Mouse (Mus musculus) intestine, postnatal 0 days (tissue): ENCODE measurements around the gene Ssr2. TPM values are rescaled to one million over a fixed set of nuclear protein-coding genes. Genes with fewer than 3 reads are reported as not detected.
A peak's percentile ranks its signal among the peaks of the same experiment; 100 is the strongest.

ENCODE experiments used
- ATAC-seq: fragments of 200-750 bp; cut with Nextera tagmentation; 2 replicates; pipeline ENCODE4 v1.8.0; 2017; ENCODE audit warnings: mild to moderate bottlenecking, moderate TSS enrichment, moderate library complexity
- H3K27ac ChIP-seq: fragments of 300-500 bp; sonication (generic); 2 replicates; pipeline ENCODE4 v1.5.1; 2014; ENCODE audit warnings: mild to moderate bottlenecking, low read depth, low read length, moderate library complexity
- H3K27me3 ChIP-seq: fragments of 300-500 bp; sonication (generic); replicated peaks from 2 replicates; pipeline ENCODE4 v1.6.1; 2014; ENCODE audit warnings: low read length, mixed read lengths; ENCODE audit not compliant: control insufficient read depth, insufficient read depth
- H3K36me3 ChIP-seq: fragments of 300-500 bp; sonication (generic); 2 replicates; pipeline ENCODE4 v1.6.1; 2014; ENCODE audit warnings: mild to moderate bottlenecking, moderate library complexity; ENCODE audit not compliant: control insufficient read depth, insufficient read depth
- H3K4me1 ChIP-seq: fragments of 300-500 bp; sonication (generic); replicated peaks from 2 replicates; pipeline ENCODE4 v1.6.1; 2014; ENCODE audit warnings: antibody characterized with exemption, low read length, mixed read lengths; ENCODE audit not compliant: control insufficient read depth, insufficient read depth
- H3K4me2 ChIP-seq: fragments of 300-500 bp; sonication (generic); replicated peaks from 2 replicates; pipeline ENCODE4 v1.6.1; 2014; ENCODE audit warnings: low read depth, mild to moderate bottlenecking, moderate library complexity
- H3K4me3 ChIP-seq: fragments of 300-500 bp; sonication (generic); 2 replicates; pipeline ENCODE4 v1.5.1; 2014; ENCODE audit warnings: low read depth, low read length
- H3K9ac ChIP-seq: fragments of 300-500 bp; sonication (generic); 2 replicates; pipeline ENCODE4 v1.6.1; 2014; ENCODE audit warnings: mild to moderate bottlenecking, low read depth, low read length
- H3K9me3 ChIP-seq: fragments of 300-500 bp; sonication (generic); 2 replicates; pipeline ENCODE4 v1.6.1; 2016; ENCODE audit warnings: mixed run types; ENCODE audit not compliant: control insufficient read depth
- CTCF ChIP-seq: sonication (generic); IDR thresholded peaks from 2 replicates; pipeline ENCODE4 v1.5.1; 2016; ENCODE audit warnings: low read depth, mild to moderate bottlenecking, control low read depth, antibody characterized with exemption, moderate library complexity
- WGBS: fragments of 180-500 bp; shearing (Covaris S2); extraction: QIAGEN DNeasy Blood & Tissue Kit; methylation state at CpG from one replicate; pipeline ENCODE4 v1.1.7; 2014; 5-methylcytosine and 5-hydroxymethylcytosine counted together
- polyA plus RNA-seq: library from polyadenylated mRNA; unstranded; fragments of >200 nt; fragmentation: Nextera tagmentation; extraction: Ambion mirVana; gene quantifications from 2 replicates; pipeline ENCODE4 v1.2.1, GENCODE M21; 2015

The Ssr2 gene
- polyA plus RNA-seq, 1 experiment from 2014 or later = 268 TPM

DNA sequence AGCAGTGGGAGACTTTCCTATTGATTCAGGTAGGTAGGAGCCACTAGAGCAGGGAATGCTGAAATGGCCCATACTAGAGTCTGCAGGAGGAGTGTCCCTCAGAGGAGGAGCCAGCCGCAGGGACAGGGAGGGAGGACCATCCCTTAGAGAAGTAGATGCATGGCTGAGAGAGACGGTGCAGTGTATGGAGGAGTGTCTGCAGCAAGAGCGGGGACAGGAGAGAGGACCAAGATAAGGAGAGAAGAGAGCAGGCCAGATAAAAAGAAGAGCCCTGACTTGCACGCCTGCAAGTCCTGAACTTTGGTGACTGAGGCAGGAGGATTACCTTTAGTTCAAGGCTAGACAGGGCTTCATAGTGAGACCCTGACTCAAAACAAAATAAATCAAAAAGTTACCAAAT is 51.4 kb downstream of the Ssr2 start:
- no peak for ATAC-seq
- Histone ChIP-seq H3K4me2 (no peak overlapping the region), H3K4me1 (no peaks in the 10 kb centered on the region; the same call in 1 of the 2 replicates), H3K9ac (no peak overlapping the region), H3K9me3 (no peaks in the 10 kb centered on the region), H3K27ac (no peak overlapping the region), H3K27me3 (no peaks in the 10 kb centered on the region), H3K36me3 (peaks cover 26% of the 10 kb centered on the region), H3K4me3 (no peak overlapping the region)
- no peak for TF ChIP-seq CTCF
- WGBS = 53% methylated on average over 4 of the region's 4 CpGs

DNA sequence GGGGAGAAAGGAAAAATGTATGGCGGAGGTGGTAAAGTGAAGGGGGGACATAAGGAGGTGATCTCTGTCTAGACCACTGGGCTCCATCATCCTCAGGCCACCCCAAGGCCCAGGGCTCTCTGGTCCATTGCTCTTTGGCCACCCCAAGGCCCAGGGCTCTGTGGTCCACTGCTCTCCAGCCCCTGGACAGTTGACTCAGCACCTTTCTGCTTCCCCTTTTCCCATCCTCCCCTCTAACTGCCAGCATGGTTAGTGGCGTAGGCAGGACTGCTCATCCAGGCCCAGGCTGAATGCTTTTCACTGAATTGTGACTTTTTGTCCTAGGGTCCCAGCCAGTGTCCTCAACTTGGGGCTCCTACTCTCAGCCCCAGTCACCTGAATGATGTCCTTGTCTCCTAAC is 51.9 kb downstream of the Ssr2 start:
- H3K4me1 ChIP-seq = no peaks in the 10 kb centered on the region; the same call in 1 of the 2 replicates
- H3K27ac ChIP-seq = no peak overlapping the region
- no peaks in the 10 kb centered on the region for H3K27me3 ChIP-seq
- ATAC-seq = no peak
- no peaks in the 10 kb centered on the region for H3K9me3 ChIP-seq
- H3K36me3 ChIP-seq = peaks cover 30% of the 10 kb centered on the region
- no peak overlapping the region for H3K4me3 ChIP-seq
- H3K4me2 ChIP-seq = no peak overlapping the region
- H3K9ac ChIP-seq = no peak overlapping the region
- TF ChIP-seq CTCF = no peak
- WGBS = 91% methylated on average over 2 of the region's 2 CpGs

DNA sequence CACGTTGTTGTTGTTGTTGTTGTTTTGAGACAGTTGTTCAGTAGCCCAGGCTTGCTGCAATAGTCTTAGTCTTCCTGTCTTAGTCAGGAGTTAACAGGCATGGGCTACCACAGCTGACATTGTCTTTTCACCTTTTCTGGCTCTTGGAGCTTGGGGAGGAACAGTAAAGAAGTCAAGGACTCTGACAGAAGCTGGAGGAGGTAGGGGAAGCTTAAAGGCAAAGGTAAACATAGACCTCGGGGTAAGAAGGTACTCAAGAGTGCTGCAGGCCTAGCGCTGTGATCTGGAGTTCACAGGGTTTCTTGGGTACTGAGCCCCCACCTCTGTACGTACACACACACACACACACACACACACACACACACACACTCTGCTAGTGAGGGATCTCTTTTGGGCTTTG is 53.1 kb downstream of the Ssr2 start:
- H3K9ac ChIP-seq = no peak overlapping the region
- peaks cover 41% of the 10 kb centered on the region for H3K36me3 ChIP-seq
- H3K9me3 ChIP-seq = no peaks in the 10 kb centered on the region
- H3K4me2 ChIP-seq = no peak overlapping the region
- H3K4me3 ChIP-seq = no peak overlapping the region
- 53% methylated on average over 4 of the region's 4 CpGs for WGBS
- no peak for TF ChIP-seq CTCF
- H3K27ac ChIP-seq = no peak overlapping the region
- H3K4me1 ChIP-seq = no peaks in the 10 kb centered on the region
- H3K27me3 ChIP-seq = no peaks in the 10 kb centered on the region
- no peak for ATAC-seq

GRCm38 (mm10) chr3:88629244-88629643 is 53.6 kb downstream of the Ssr2 start:
- Histone ChIP-seq H3K4me3 (no peak overlapping the region), H3K4me1 (no peaks in the 10 kb centered on the region), H3K27me3 (no peaks in the 10 kb centered on the region), H3K9me3 (no peaks in the 10 kb centered on the region), H3K9ac (no peak overlapping the region), H3K4me2 (no peak overlapping the region), H3K27ac (no peak overlapping the region; the same call in 1 of the 2 replicates), H3K36me3 (peaks cover 46% of the 10 kb centered on the region)
- no peak for ATAC-seq
- WGBS = 76% methylated on average over 13 of the region's 13 CpGs
- TF ChIP-seq CTCF = no peak

DNA sequence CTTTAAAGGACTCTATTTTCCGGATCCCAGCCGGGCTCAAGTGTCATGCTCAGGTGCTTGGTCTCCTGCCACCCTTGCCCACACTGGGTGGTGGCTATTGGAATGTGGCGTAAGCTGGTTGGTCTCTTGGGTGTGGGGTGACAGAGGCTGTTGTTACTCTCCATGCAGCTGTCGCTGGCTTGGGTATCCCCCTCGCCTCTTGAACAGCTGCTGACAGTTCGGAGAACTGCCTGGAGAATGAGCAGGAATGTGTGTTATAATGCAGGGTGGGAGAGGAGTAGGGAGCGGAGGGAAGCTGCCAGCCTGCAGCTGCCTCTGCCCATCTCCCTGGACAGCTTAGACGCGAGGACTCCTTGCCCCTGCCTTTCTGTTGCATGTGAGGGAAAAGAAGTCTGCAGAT is 54.3 kb downstream of the Ssr2 start:
- no peak overlapping the region for H3K9ac ChIP-seq
- peaks cover 54% of the 10 kb centered on the region for H3K36me3 ChIP-seq
- H3K27me3 ChIP-seq = no peaks in the 10 kb centered on the region
- H3K27ac ChIP-seq = 0 out of 2 replicates have a peak overlapping the region, but pooled peaks have one; percentile 21
- H3K4me3 ChIP-seq = no peak overlapping the region
- no peak for TF ChIP-seq CTCF
- 76% methylated on average over 9 of the region's 9 CpGs for WGBS
- H3K4me1 ChIP-seq = no peaks in the 10 kb centered on the region
- no peak overlapping the region for H3K4me2 ChIP-seq
- H3K9me3 ChIP-seq = no peaks in the 10 kb centered on the region
- ATAC-seq = no peak

DNA sequence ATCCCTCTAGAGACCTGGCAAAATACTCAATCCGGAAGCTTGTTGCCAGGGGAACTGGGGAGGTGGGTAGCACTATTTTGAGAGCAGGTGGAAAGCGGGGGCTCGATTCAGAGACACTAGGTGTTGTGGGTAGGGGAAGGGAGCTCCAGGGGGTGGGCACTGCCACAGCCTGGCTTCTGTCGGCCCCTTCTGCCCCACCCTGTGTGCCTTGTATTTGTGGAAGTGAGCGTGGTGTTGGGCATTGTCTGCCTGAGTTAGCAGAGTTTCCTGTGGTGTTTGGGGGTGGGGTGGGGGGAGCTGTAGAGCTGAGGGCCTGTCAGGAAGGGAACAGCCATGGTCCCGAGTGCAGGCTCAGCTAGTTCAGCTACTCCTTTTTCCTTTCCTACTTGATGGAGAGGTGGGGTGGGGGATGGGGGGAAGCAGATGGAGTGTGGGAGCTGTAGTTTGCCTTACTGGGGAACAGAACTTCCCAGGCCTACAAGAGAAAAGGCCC is 55.2 kb downstream of the Ssr2 start:
- H3K27ac ChIP-seq = peak overlapping the region; percentile 46; the same call in 1 of the 2 replicates
- no peak overlapping the region for H3K4me3 ChIP-seq
- WGBS = 77% methylated on average over 6 of the region's 6 CpGs
- H3K4me1 ChIP-seq = no peaks in the 10 kb centered on the region
- no peaks in the 10 kb centered on the region for H3K27me3 ChIP-seq
- H3K4me2 ChIP-seq = no peak overlapping the region
- no peak for ATAC-seq
- no peak overlapping the region for H3K9ac ChIP-seq
- TF ChIP-seq CTCF = no peak
- H3K9me3 ChIP-seq = no peaks in the 10 kb centered on the region
- peaks cover 63% of the 10 kb centered on the region for H3K36me3 ChIP-seq
